13 mouse cellular contexts compared by ENCODE assay signal in the genomic region with DNA sequence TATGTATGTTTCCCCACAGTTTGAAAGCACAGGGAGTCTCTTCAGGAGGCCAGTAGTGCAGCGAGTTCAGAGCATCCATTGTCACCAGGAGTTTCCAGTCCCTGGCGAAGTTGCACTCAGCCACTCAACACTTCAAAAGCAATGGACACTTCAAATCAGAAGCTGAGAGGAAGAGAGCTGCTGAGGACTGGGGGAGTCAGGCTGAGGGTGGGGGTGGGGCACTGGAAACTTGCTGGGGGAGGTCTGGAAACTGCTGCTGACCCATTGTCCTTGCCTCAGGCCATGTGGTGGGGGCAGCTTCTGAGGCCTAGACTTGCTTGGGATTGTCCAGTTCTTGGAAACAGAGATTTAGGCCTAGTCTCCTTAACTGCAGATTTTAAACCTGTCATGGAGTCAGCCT.
A peak's percentile ranks its signal among the peaks of the same experiment; 100 is the strongest.
DNase-seq lines count a peak whose midpoint lies in the region; ATAC-seq and TF ChIP-seq lines count a peak whose summit lies in the region.
"Had no signal": no experiment of that assay in that cellular context is flagged by ENCODE, and none has a peak within 500 bp of the region (broad histone marks: within the 10 kb centered on the region; RNA-seq: fewer than 3 reads in every experiment).

No protein-coding gene starts in this region.

- H3K4me2 ChIP-seq in lung, embryonic 14.5 days, result no peak overlapping the region
- no peak overlapping the region for H3K4me2 ChIP-seq in hindbrain, postnatal 0 days (ENCODE audit: low read depth, low read length)
- peak overlapping the region; percentile 32; the same call in 1 of the 2 replicates for H3K4me2 ChIP-seq in neural tube, embryonic 12.5 days (replicated peaks)
- H3K4me2 ChIP-seq: heart, embryonic 15.5 days had no signal

- TF ChIP-seq CTCF in lung, embryonic 14.5 days (IDR thresholded peaks at IDR 0.05; ENCODE audit: low read depth), result no peak
- TF ChIP-seq CTCF in lung, adult 2 months (IDR thresholded peaks at IDR 0.05; ENCODE audit: insufficient read depth, low read length), result no peak
- no peak for TF ChIP-seq CTCF in hindbrain, postnatal 0 days (IDR thresholded peaks at IDR 0.05; ENCODE audit: low read depth)

- no peak for TF ChIP-seq POLR2A in lung, adult 2 months (IDR thresholded peaks at IDR 0.05; ENCODE audit: borderline replicate concordance, extremely low read depth, low read depth, low read length)

- no peaks in the 10 kb centered on the region for H3K9me3 ChIP-seq in lung, embryonic 14.5 days (ENCODE audit: low read depth, low read length)
- no peaks in the 10 kb centered on the region for H3K9me3 ChIP-seq in hindbrain, postnatal 0 days (ENCODE audit: low read length)
- H3K9me3 ChIP-seq in neural tube, embryonic 12.5 days, result no peaks in the 10 kb centered on the region
- H3K9me3 ChIP-seq: G1E; heart, embryonic 15.5 days; stomach, embryonic 15.5 days had no signal

- peaks cover 26% of the 10 kb centered on the region for H3K4me1 ChIP-seq in lung, embryonic 14.5 days (ENCODE audit: insufficient read depth)
- no peaks in the 10 kb centered on the region for H3K4me1 ChIP-seq in lung, adult 2 months (ENCODE audit: control insufficient read depth, insufficient read depth, low read length)
- no peaks in the 10 kb centered on the region for H3K4me1 ChIP-seq in hindbrain, postnatal 0 days (ENCODE audit: insufficient read depth, low read length)
- peaks cover 3% of the 10 kb centered on the region for H3K4me1 ChIP-seq in neural tube, embryonic 12.5 days
- H3K4me1 ChIP-seq: stomach, embryonic 15.5 days had no signal

- DNase-seq in embryo, embryonic 10.5 days (ENCODE audit: low spot score), result peak; percentile 40
- DNase-seq in embryo, embryonic 11 days, result no peak
- peak; percentile 37 for DNase-seq in lung, embryonic 14.5 days
- DNase-seq in lung, adult 2 months, result no peak
- no peak for DNase-seq in hindbrain, postnatal 0 days (ENCODE audit: low spot score)
- no peak for DNase-seq in adrenal gland, postnatal 36 days
- DNase-seq: kidney, adult 8-10 months; right cerebral cortex, postnatal 25 days had no signal

- peak overlapping the region; percentile 55; the same call in 1 of the 2 replicates for H3K27ac ChIP-seq in lung, embryonic 14.5 days (ENCODE audit: low read depth)
- no peak overlapping the region; the same call in 1 of the 2 replicates for H3K27ac ChIP-seq in hindbrain, postnatal 0 days
- H3K27ac ChIP-seq in neural tube, embryonic 12.5 days, result no peak overlapping the region
- H3K27ac ChIP-seq: heart, embryonic 15.5 days; stomach, embryonic 15.5 days had no signal

- H3K27me3 ChIP-seq in lung, embryonic 14.5 days (ENCODE audit: insufficient read depth, low read length), result no peaks in the 10 kb centered on the region
- H3K27me3 ChIP-seq in hindbrain, postnatal 0 days (ENCODE audit: insufficient read depth, low read length), result no peaks in the 10 kb centered on the region
- no peaks in the 10 kb centered on the region for H3K27me3 ChIP-seq in neural tube, embryonic 12.5 days (replicated peaks)
- H3K27me3 ChIP-seq: heart, embryonic 15.5 days; stomach, embryonic 15.5 days had no signal

- H3K36me3 ChIP-seq in lung, embryonic 14.5 days (ENCODE audit: insufficient read depth), result no peaks in the 10 kb centered on the region
- no peaks in the 10 kb centered on the region for H3K36me3 ChIP-seq in hindbrain, postnatal 0 days (ENCODE audit: insufficient read depth, low read length)
- no peaks in the 10 kb centered on the region for H3K36me3 ChIP-seq in neural tube, embryonic 12.5 days
- H3K36me3 ChIP-seq: G1E; heart, embryonic 15.5 days; stomach, embryonic 15.5 days had no signal

- H3K9ac ChIP-seq in lung, embryonic 14.5 days, result no peak overlapping the region
- no peak overlapping the region for H3K9ac ChIP-seq in hindbrain, postnatal 0 days (replicated peaks; ENCODE audit: low read length)
- H3K9ac ChIP-seq in neural tube, embryonic 12.5 days, result no peak overlapping the region
- H3K9ac ChIP-seq: heart, embryonic 15.5 days; stomach, embryonic 15.5 days had no signal

- ATAC-seq in lung, embryonic 14.5 days (ENCODE audit: insufficient read depth), result no peak
- peak; percentile 32; the same call in 1 of the 2 replicates for ATAC-seq in hindbrain, postnatal 0 days
- no peak for ATAC-seq in neural tube, embryonic 12.5 days (ENCODE audit: low FRiP score, low read depth)
- ATAC-seq in cerebellum, adult (ENCODE audit: insufficient number of reproducible peaks, low FRiP score, low TSS enrichment), result no peak

- WGBS in lung, embryonic 14.5 days, result 55% methylated on average over 2 of the region's 2 CpGs
- 80% methylated on average over 2 of the region's 2 CpGs for WGBS in lung, adult 2 months
- 59% methylated on average over 2 of the region's 2 CpGs for WGBS in hindbrain, postnatal 0 days
- 55% methylated on average over 2 of the region's 2 CpGs for WGBS in neural tube, embryonic 12.5 days

- H3K4me3 ChIP-seq in lung, embryonic 14.5 days (ENCODE audit: low read depth, low read length), result no peak overlapping the region
- H3K4me3 ChIP-seq in lung, adult 2 months (replicated peaks; ENCODE audit: extremely low read depth, low read depth, low read length), result no peak overlapping the region
- H3K4me3 ChIP-seq in hindbrain, postnatal 0 days (ENCODE audit: low read length), result no peak overlapping the region
- H3K4me3 ChIP-seq in neural tube, embryonic 12.5 days, result no peak overlapping the region
- H3K4me3 ChIP-seq: heart, embryonic 15.5 days; stomach, embryonic 15.5 days had no signal

Comparison
In these comparisons a context has a peak if more than half of its experiments do, and no peak if none do; other contexts are left out.
1. DNase-seq: peak in embryo, embryonic 10.5 days (single experiment) and lung, embryonic 14.5 days (single experiment); none in embryo, embryonic 11 days (single experiment), lung, adult 2 months (single experiment), hindbrain, postnatal 0 days (single experiment) and adrenal gland, postnatal 36 days (0 of 2).